Mouse (Mus musculus): ENCODE measurements at regions not wholly inside any gene's neighbourhood (a gene's known extent, or its start where the extent isn't known, plus 50 kb on each side); places are given as distances from the start of the nearest gene placed in this dataset.

DNA sequence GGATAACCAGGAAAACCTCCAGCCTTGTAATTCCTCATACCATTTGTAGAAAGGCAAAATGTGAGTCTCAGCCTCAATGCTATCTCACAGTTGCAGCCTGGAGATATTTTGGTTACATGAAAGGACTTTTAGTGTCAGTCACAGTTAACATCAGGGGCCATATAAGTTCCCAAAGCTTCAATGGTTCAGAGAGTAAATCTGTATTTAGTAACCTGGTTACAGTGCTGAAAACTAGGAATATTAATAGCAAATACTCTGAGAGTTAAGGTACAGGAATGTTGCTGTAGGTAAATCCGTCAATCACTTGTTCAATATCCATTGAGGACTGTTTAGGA, 435.0 kb downstream of the Gm16223 start:
- Histone ChIP-seq H3K36me3 (ENCODE audit: control insufficient read depth, insufficient read depth) (no peaks in the 10 kb centered on the region), H3K27me3 (replicated peaks; ENCODE audit: control insufficient read depth, insufficient read depth, low read length) (no peaks in the 10 kb centered on the region), H3K4me2 (replicated peaks; ENCODE audit: low read depth) (no peak overlapping the region), H3K4me3 (ENCODE audit: low read depth, low read length) (no peak overlapping the region), H3K4me1 (replicated peaks; ENCODE audit: control insufficient read depth, insufficient read depth, low read length) (no peaks in the 10 kb centered on the region), H3K27ac (ENCODE audit: low read depth, low read length) (no peak overlapping the region), H3K9ac (ENCODE audit: low read depth, low read length) (no peak overlapping the region), H3K9me3 (ENCODE audit: control insufficient read depth) (no peaks in the 10 kb centered on the region)
- no peak for TF ChIP-seq CTCF (IDR thresholded peaks at IDR 0.05; ENCODE audit: low read depth)
- 81% methylated on average over 1 of the region's 1 CpGs for WGBS
- no peak for ATAC-seq

DNA sequence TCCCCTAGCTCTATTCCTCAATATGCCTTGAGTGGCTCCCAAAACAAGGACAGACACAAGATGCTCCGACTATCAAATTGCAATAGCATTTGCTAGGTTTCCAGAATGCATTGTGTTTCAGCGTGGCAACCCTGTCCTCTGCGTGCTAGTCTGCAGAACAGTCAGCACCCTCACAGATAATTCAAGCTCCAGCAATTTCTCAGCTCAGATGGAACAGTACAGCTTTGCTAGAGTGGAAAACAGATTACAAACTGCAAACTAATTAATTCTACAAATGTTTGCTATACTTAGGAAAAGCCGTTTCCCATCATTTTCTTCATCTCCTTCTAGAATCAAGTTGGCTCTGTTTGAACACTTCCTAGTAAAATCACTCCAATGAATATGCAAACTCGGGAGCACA, 441.4 kb downstream of the Gm16223 start:
- no peak for TF ChIP-seq CTCF (IDR thresholded peaks at IDR 0.05; ENCODE audit: low read depth)
- H3K9me3 ChIP-seq (ENCODE audit: control insufficient read depth) = no peaks in the 10 kb centered on the region
- no peaks in the 10 kb centered on the region for H3K27me3 ChIP-seq (replicated peaks; ENCODE audit: control insufficient read depth, insufficient read depth, low read length)
- WGBS = 70% methylated on average over 5 of the region's 5 CpGs
- no peak overlapping the region for H3K9ac ChIP-seq (ENCODE audit: low read depth, low read length)
- no peak overlapping the region for H3K4me3 ChIP-seq (ENCODE audit: low read depth, low read length)
- no peak overlapping the region for H3K27ac ChIP-seq (ENCODE audit: low read depth, low read length)
- ATAC-seq = no peak
- no peak overlapping the region for H3K4me2 ChIP-seq (replicated peaks; ENCODE audit: low read depth)
- H3K36me3 ChIP-seq (ENCODE audit: control insufficient read depth, insufficient read depth) = no peaks in the 10 kb centered on the region
- H3K4me1 ChIP-seq (replicated peaks; ENCODE audit: control insufficient read depth, insufficient read depth, low read length) = no peaks in the 10 kb centered on the region

DNA sequence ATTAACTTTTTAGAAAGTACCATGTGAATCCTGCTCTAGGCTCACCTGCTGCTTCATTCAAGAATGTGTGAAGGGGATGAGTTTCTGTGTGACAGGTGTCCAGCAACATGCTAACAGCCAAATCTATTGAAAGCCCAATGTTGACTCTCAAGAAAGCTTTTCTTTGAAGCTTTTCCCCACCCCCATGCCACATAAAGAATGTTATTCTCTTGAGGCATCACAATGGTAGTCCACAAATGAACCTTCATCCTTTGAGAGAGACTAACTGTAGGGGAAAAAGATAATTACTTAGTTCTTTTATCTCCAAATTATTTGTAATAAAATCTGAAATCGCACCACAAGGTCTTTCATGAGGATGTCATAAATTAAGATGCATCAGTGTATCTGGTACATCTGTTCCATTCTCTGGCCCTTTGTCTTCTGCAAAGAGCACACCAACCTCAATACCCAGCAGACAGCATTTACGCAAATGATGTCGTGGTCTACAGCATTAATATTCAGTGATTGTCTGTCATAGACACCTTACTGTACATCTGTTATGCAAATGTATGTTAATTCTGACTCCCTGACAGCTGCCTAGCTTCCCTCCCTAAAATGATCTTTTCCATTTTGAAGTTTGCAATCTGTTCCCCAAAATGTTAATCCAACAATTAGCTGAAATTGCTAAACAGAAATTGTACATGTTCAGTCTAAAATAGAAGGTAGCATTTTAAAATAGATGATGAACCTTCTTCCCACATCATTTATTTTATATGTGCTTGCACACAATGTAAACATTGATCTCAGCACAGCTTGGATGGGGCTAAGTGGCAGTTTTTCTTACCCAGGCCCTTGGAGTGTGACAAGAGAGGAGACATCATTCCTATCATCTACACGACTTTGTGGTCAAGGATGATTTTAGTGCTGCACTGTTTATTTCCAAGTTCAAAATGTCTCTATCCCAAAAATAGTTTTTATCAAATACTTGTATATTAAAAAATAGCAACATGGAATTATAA, 455.7 kb downstream of the Gm16223 start:
- no peak for ATAC-seq
- TF ChIP-seq CTCF (IDR thresholded peaks at IDR 0.05; ENCODE audit: low read depth) = no peak
- H3K9ac ChIP-seq (ENCODE audit: low read depth, low read length) = no peak overlapping the region
- no peaks in the 10 kb centered on the region for H3K27me3 ChIP-seq (replicated peaks; ENCODE audit: control insufficient read depth, insufficient read depth, low read length)
- no peak overlapping the region for H3K4me3 ChIP-seq (ENCODE audit: low read depth, low read length)
- WGBS = 72% methylated on average over 4 of the region's 4 CpGs
- no peak overlapping the region for H3K4me2 ChIP-seq (replicated peaks; ENCODE audit: low read depth)
- H3K36me3 ChIP-seq (ENCODE audit: control insufficient read depth, insufficient read depth) = no peaks in the 10 kb centered on the region
- H3K9me3 ChIP-seq (ENCODE audit: control insufficient read depth) = no peaks in the 10 kb centered on the region
- H3K4me1 ChIP-seq (replicated peaks; ENCODE audit: control insufficient read depth, insufficient read depth, low read length) = no peaks in the 10 kb centered on the region
- H3K27ac ChIP-seq (ENCODE audit: low read depth, low read length) = no peak overlapping the region

GRCm38 (mm10) chr5:42525431-42525830, 457.7 kb downstream of the Gm16223 start:
- Histone ChIP-seq H3K9ac (ENCODE audit: low read depth, low read length) (no peak overlapping the region), H3K9me3 (ENCODE audit: control insufficient read depth) (no peaks in the 10 kb centered on the region), H3K27ac (ENCODE audit: low read depth, low read length) (no peak overlapping the region), H3K36me3 (ENCODE audit: control insufficient read depth, insufficient read depth) (no peaks in the 10 kb centered on the region), H3K27me3 (replicated peaks; ENCODE audit: control insufficient read depth, insufficient read depth, low read length) (no peaks in the 10 kb centered on the region), H3K4me2 (replicated peaks; ENCODE audit: low read depth) (no peak overlapping the region), H3K4me1 (replicated peaks; ENCODE audit: control insufficient read depth, insufficient read depth, low read length) (no peaks in the 10 kb centered on the region), H3K4me3 (ENCODE audit: low read depth, low read length) (no peak overlapping the region)
- no peak for ATAC-seq
- WGBS = 81% methylated on average over 5 of the region's 5 CpGs
- no peak for TF ChIP-seq CTCF (IDR thresholded peaks at IDR 0.05; ENCODE audit: low read depth)

DNA sequence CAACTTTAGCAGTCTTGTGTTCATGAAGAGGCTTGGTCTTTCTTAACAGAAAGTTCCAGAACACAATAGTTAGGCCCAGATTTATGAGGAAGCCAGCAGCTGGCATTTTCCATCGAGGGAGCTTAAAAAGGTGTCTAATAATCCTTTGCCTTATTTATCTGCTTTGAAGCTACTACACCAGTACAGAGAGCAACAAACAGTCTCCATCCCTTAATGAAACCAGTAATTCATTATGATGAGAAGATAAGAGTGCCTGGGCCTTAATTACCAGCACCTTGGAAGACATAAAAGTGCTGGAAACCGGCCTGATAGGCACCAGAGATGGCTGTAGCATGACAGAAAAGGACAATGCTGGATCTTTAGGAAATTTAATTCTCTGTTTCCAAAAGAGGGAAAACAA, 492.8 kb downstream of the Gm16223 start:
- no peak overlapping the region for H3K4me2 ChIP-seq (replicated peaks; ENCODE audit: low read depth)
- 61% methylated on average over 2 of the region's 2 CpGs for WGBS
- H3K9me3 ChIP-seq (ENCODE audit: control insufficient read depth) = no peaks in the 10 kb centered on the region
- no peak overlapping the region for H3K27ac ChIP-seq (ENCODE audit: low read depth, low read length)
- no peak overlapping the region for H3K4me3 ChIP-seq (ENCODE audit: low read depth, low read length)
- H3K36me3 ChIP-seq (ENCODE audit: control insufficient read depth, insufficient read depth) = no peaks in the 10 kb centered on the region
- no peaks in the 10 kb centered on the region for H3K27me3 ChIP-seq (replicated peaks; ENCODE audit: control insufficient read depth, insufficient read depth, low read length)
- no peak for TF ChIP-seq CTCF (IDR thresholded peaks at IDR 0.05; ENCODE audit: low read depth)
- H3K4me1 ChIP-seq (replicated peaks; ENCODE audit: control insufficient read depth, insufficient read depth, low read length) = no peaks in the 10 kb centered on the region
- no peak overlapping the region for H3K9ac ChIP-seq (ENCODE audit: low read depth, low read length)
- ATAC-seq = no peak

DNA sequence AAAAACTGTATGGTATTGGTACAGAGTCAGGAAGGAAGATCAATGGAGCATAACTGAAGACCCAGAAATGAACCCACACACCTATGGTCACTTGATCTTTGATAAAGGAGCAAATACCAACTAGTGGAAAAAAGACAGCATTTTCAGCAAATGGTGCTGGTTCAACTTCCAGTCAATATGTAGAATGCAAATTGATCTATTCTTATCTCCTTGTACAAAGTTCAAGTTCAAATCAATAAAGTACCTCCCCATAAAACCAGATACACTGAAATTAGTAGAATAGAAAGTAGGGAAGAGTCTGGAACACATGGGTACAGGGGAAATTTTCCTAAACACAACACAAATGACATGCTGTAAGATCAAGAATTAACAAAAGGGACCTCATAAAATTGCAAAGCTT, 495.6 kb downstream of the Gm16223 start:
- no peak for TF ChIP-seq CTCF (IDR thresholded peaks at IDR 0.05; ENCODE audit: low read depth)
- H3K4me3 ChIP-seq (ENCODE audit: low read depth, low read length) = no peak overlapping the region
- no peaks in the 10 kb centered on the region for H3K27me3 ChIP-seq (replicated peaks; ENCODE audit: control insufficient read depth, insufficient read depth, low read length)
- H3K9ac ChIP-seq (ENCODE audit: low read depth, low read length) = no peak overlapping the region
- no peak overlapping the region for H3K4me2 ChIP-seq (replicated peaks; ENCODE audit: low read depth)
- no peak for ATAC-seq
- no peaks in the 10 kb centered on the region for H3K9me3 ChIP-seq (ENCODE audit: control insufficient read depth)
- no peaks in the 10 kb centered on the region for H3K4me1 ChIP-seq (replicated peaks; ENCODE audit: control insufficient read depth, insufficient read depth, low read length)
- H3K27ac ChIP-seq (ENCODE audit: low read depth, low read length) = no peak overlapping the region
- H3K36me3 ChIP-seq (ENCODE audit: control insufficient read depth, insufficient read depth) = no peaks in the 10 kb centered on the region

Data from intestine, postnatal 0 days (tissue).